Mouse (Mus musculus) frontal cortex, adult 2 months (tissue): ENCODE results near the gene Hoxa2. TPM values are rescaled to one million over a fixed set of nuclear protein-coding genes. Genes with fewer than 3 reads are reported as not detected.

Source experiments
- DNase-seq, 2 experiments: peaks; one replicate each; pipeline ENCODE4 v3.0.0; 2022; ENCODE audit warnings: low spot score in 1 of 2; ENCODE audit errors: extremely low spot score in 1 of 2
- polyA plus RNA-seq: library from polyadenylated mRNA; depleted of rRNA; stranded (reverse); fragments of >200 nt; gene quantifications from 2 replicates; pipeline ENCODE4 v1.2.3, GENCODE M21; 2012

Gene Hoxa2
- polyA plus RNA-seq, 1 experiment = not detected

GRCm38 (mm10) chr6:52180213-52180710, 15.6 kb upstream of the Hoxa2 start:
- DNase-seq = no peak

GRCm38 (mm10) chr6:52179690-52180089, 15.1 kb upstream of the Hoxa2 start:
- DNase-seq = no peak

- no peak for DNase-seq
Measured at GRCm38 (mm10) chr6:52178918-52179665, 14.5 kb upstream of the Hoxa2 start.

- no peak for DNase-seq
Measured at GRCm38 (mm10) chr6:52177806-52178205, 13.2 kb upstream of the Hoxa2 start.

- no peak for DNase-seq
Measured at GRCm38 (mm10) chr6:52177061-52177735, 12.6 kb upstream of the Hoxa2 start, which contains the start of gene 5730596B20Rik. Gene 5730596B20Rik (plus strand): TSS chr6:52177498.

GRCm38 (mm10) chr6:52176391-52176790, 11.8 kb upstream of the Hoxa2 start:
- DNase-seq = no peak

- DNase-seq = no peak
Measured at GRCm38 (mm10) chr6:52175864-52176263, 11.2 kb upstream of the Hoxa2 start.

GRCm38 (mm10) chr6:52174968-52175751, 10.5 kb upstream of the Hoxa2 start:
- DNase-seq = no peak

GRCm38 (mm10) chr6:52173648-52174047, 9.0 kb upstream of the Hoxa2 start:
- no peak for DNase-seq

GRCm38 (mm10) chr6:52172501-52172900, 7.9 kb upstream of the Hoxa2 start:
- DNase-seq = no peak

- DNase-seq = no peak
Measured at GRCm38 (mm10) chr6:52171938-52172337, 7.3 kb upstream of the Hoxa2 start.

- DNase-seq = no peak
Measured at GRCm38 (mm10) chr6:52171331-52171730, 6.7 kb upstream of the Hoxa2 start.

GRCm38 (mm10) chr6:52170898-52171223, 6.2 kb upstream of the Hoxa2 start:
- DNase-seq = no peak

- DNase-seq = no peak
Measured at GRCm38 (mm10) chr6:52170166-52170897, 5.7 kb upstream of the Hoxa2 start.

- no peak for DNase-seq
Measured at GRCm38 (mm10) chr6:52169499-52170165, 5.0 kb upstream of the Hoxa2 start.

GRCm38 (mm10) chr6:52168191-52169055, 3.8 kb upstream of the Hoxa2 start:
- no peak for DNase-seq

- DNase-seq = no peak
Measured at GRCm38 (mm10) chr6:52167736-52168161, 3.1 kb upstream of the Hoxa2 start.

- no peak for DNase-seq
Measured at GRCm38 (mm10) chr6:52167176-52167575, 2.5 kb upstream of the Hoxa2 start.
